Comparison of ENCODE assay signal across 21 mouse cellular contexts in genomic region chr11:100817311-100817710, GRCm38 (mm10). TPM values are rescaled to one million over a fixed set of nuclear protein-coding genes. Genes with fewer than 3 reads are reported as not detected.
A peak's percentile ranks its signal among the peaks of the same experiment; 100 is the strongest.
DNase-seq lines count a peak whose midpoint lies in the region; ATAC-seq lines count a peak whose summit lies in the region.
"Had no signal": no experiment of that assay in that cellular context is flagged by ENCODE, and none has a peak within 500 bp of the region (broad histone marks: within the 10 kb centered on the region; RNA-seq: fewer than 3 reads in every experiment).

No protein-coding gene starts in this region.

- 0 out of 2 replicates have a peak overlapping the region, but pooled peaks have one; percentile 40 for H3K27ac ChIP-seq in hindbrain, embryonic 13.5 days
- H3K27ac ChIP-seq in hindbrain, embryonic 16.5 days (ENCODE audit: low read depth, low read length): no peak overlapping the region
- 0 out of 2 replicates have a peak overlapping the region, but pooled peaks have one; percentile 18 for H3K27ac ChIP-seq in neural tube, embryonic 15.5 days (replicated peaks)
- peak overlapping the region; percentile 20; the same call in 1 of the 2 replicates for H3K27ac ChIP-seq in liver, embryonic 16.5 days (ENCODE audit: low read length)
- H3K27ac ChIP-seq: embryonic facial prominence, embryonic 15.5 days; heart, embryonic 15.5 days; kidney, embryonic 15.5 days; midbrain, embryonic 12.5 days; neural tube, embryonic 12.5 days had no signal

- H3K27me3 ChIP-seq in hindbrain, embryonic 13.5 days: no peaks in the 10 kb centered on the region
- no peaks in the 10 kb centered on the region for H3K27me3 ChIP-seq in hindbrain, embryonic 16.5 days (replicated peaks; ENCODE audit: control insufficient read depth, insufficient read depth, low read length)
- H3K27me3 ChIP-seq in neural tube, embryonic 15.5 days (replicated peaks): no peaks in the 10 kb centered on the region
- H3K27me3 ChIP-seq in liver, embryonic 16.5 days (ENCODE audit: control insufficient read depth, insufficient read depth, low read depth, low read length): no peaks in the 10 kb centered on the region
- H3K27me3 ChIP-seq: embryonic facial prominence, embryonic 15.5 days; heart, embryonic 15.5 days; kidney, embryonic 15.5 days; midbrain, embryonic 12.5 days; neural tube, embryonic 12.5 days had no signal

- H3K9ac ChIP-seq in hindbrain, embryonic 13.5 days: no peak overlapping the region
- no peak overlapping the region for H3K9ac ChIP-seq in hindbrain, embryonic 16.5 days (ENCODE audit: low read depth, low read length)
- H3K9ac ChIP-seq in neural tube, embryonic 15.5 days (replicated peaks): no peak overlapping the region
- H3K9ac ChIP-seq in liver, embryonic 16.5 days (ENCODE audit: low read depth, low read length): no peak overlapping the region
- H3K9ac ChIP-seq: embryonic facial prominence, embryonic 15.5 days; heart, embryonic 15.5 days; kidney, embryonic 15.5 days; midbrain, embryonic 12.5 days; neural tube, embryonic 12.5 days had no signal

- DNase-seq in neural tube, embryonic 10.5 days (ENCODE audit: extremely low spot score, low spot score): no peak
- DNase-seq in cerebellum, adult 9-10 months: peak; percentile 88
- DNase-seq in urinary bladder, postnatal 25 days (ENCODE audit: low spot score): no peak
- DNase-seq in urinary bladder, postnatal 4 days (ENCODE audit: low spot score in 2 of 2): no peak
- DNase-seq: gastrocnemius, postnatal 14 days; heart, adult 18-20 months; kidney, postnatal 4 days; spleen, adult 18-20 months had no signal

- no peak overlapping the region for H3K4me3 ChIP-seq in hindbrain, embryonic 13.5 days
- no peak overlapping the region for H3K4me3 ChIP-seq in hindbrain, embryonic 16.5 days (ENCODE audit: low read length)
- no peak overlapping the region for H3K4me3 ChIP-seq in neural tube, embryonic 15.5 days (replicated peaks)
- H3K4me3 ChIP-seq in liver, embryonic 16.5 days (ENCODE audit: low read depth, low read length): no peak overlapping the region
- H3K4me3 ChIP-seq: embryonic facial prominence, embryonic 15.5 days; heart, embryonic 15.5 days; kidney, embryonic 15.5 days; midbrain, embryonic 12.5 days; neural tube, embryonic 12.5 days had no signal

- no peaks in the 10 kb centered on the region for H3K9me3 ChIP-seq in hindbrain, embryonic 13.5 days
- H3K9me3 ChIP-seq in hindbrain, embryonic 16.5 days (ENCODE audit: control insufficient read depth, low read length): no peaks in the 10 kb centered on the region
- no peaks in the 10 kb centered on the region for H3K9me3 ChIP-seq in neural tube, embryonic 15.5 days (replicated peaks)
- no peaks in the 10 kb centered on the region for H3K9me3 ChIP-seq in liver, embryonic 16.5 days (replicated peaks; ENCODE audit: control insufficient read depth, low read length)
- H3K9me3 ChIP-seq: embryonic facial prominence, embryonic 15.5 days; heart, embryonic 15.5 days; kidney, embryonic 15.5 days; midbrain, embryonic 12.5 days; neural tube, embryonic 12.5 days had no signal

- peaks cover 12% of the 10 kb centered on the region for H3K4me1 ChIP-seq in hindbrain, embryonic 13.5 days (replicated peaks)
- H3K4me1 ChIP-seq in hindbrain, embryonic 16.5 days (ENCODE audit: control insufficient read depth, insufficient read depth, low read depth, low read length): peaks cover 2% of the 10 kb centered on the region
- H3K4me1 ChIP-seq in neural tube, embryonic 15.5 days: peaks cover 23% of the 10 kb centered on the region
- H3K4me1 ChIP-seq in liver, embryonic 16.5 days (ENCODE audit: control insufficient read depth, low read depth, low read length): peaks cover 59% of the 10 kb centered on the region

- H3K4me2 ChIP-seq in hindbrain, embryonic 13.5 days: no peak overlapping the region
- H3K4me2 ChIP-seq in hindbrain, embryonic 16.5 days (ENCODE audit: low read length): no peak overlapping the region
- H3K4me2 ChIP-seq in neural tube, embryonic 15.5 days: no peak overlapping the region
- no peak overlapping the region for H3K4me2 ChIP-seq in liver, embryonic 16.5 days (ENCODE audit: low read depth, low read length)
- H3K4me2 ChIP-seq: embryonic facial prominence, embryonic 15.5 days; heart, embryonic 15.5 days; kidney, embryonic 15.5 days; midbrain, embryonic 12.5 days; neural tube, embryonic 12.5 days had no signal

- WGBS in hindbrain, embryonic 13.5 days: 61% methylated on average over 9 of the region's 9 CpGs
- WGBS in hindbrain, embryonic 16.5 days: 58% methylated on average over 9 of the region's 9 CpGs
- 37% methylated on average over 9 of the region's 9 CpGs for WGBS in neural tube, embryonic 15.5 days
- WGBS in liver, embryonic 16.5 days (ENCODE audit: insufficient replicate concordance): 60% methylated on average over 9 of the region's 9 CpGs

- ATAC-seq in hindbrain, embryonic 13.5 days (ENCODE audit: low FRiP score): no peak
- no peak for ATAC-seq in hindbrain, embryonic 16.5 days
- no peak for ATAC-seq in neural tube, embryonic 15.5 days (ENCODE audit: low FRiP score)
- no peak for ATAC-seq in liver, embryonic 16.5 days (ENCODE audit: low read depth)

- no peaks in the 10 kb centered on the region for H3K36me3 ChIP-seq in hindbrain, embryonic 13.5 days
- H3K36me3 ChIP-seq in hindbrain, embryonic 16.5 days (ENCODE audit: control insufficient read depth, insufficient read depth, low read length): no peaks in the 10 kb centered on the region
- H3K36me3 ChIP-seq in neural tube, embryonic 15.5 days: no peaks in the 10 kb centered on the region
- H3K36me3 ChIP-seq in liver, embryonic 16.5 days (ENCODE audit: control insufficient read depth, insufficient read depth): no peaks in the 10 kb centered on the region
- H3K36me3 ChIP-seq: embryonic facial prominence, embryonic 15.5 days; heart, embryonic 15.5 days; kidney, embryonic 15.5 days; midbrain, embryonic 12.5 days; neural tube, embryonic 12.5 days had no signal

RNA-seq across cellular contexts. Expression of gene Stat5b, which starts 33.2 kb away (rescaled TPM):
- polyA plus RNA-seq in hindbrain, embryonic 13.5 days (2015; fragmentation: Nextera tagmentation; extraction: Ambion mirVana): 14.1 and 15.7 TPM in 2 replicates
- polyA plus RNA-seq in hindbrain, embryonic 16.5 days (2015; fragmentation: Nextera tagmentation; extraction: Ambion mirVana): 15.0 and 18.9 TPM in 2 replicates
- 18.5 and 25.5 TPM in 2 replicates for polyA plus RNA-seq in neural tube, embryonic 15.5 days (2015; fragmentation: Nextera tagmentation; extraction: Ambion mirVana)
- polyA plus RNA-seq in liver, embryonic 16.5 days (2015; fragmentation: Nextera tagmentation; extraction: Ambion mirVana): 21.8 and 22.6 TPM in 2 replicates

RNA-seq across cellular contexts. Expression of gene Stat5a, which starts 41.8 kb away (rescaled TPM):
- 2.1 and 2.3 TPM in 2 replicates for polyA plus RNA-seq in hindbrain, embryonic 13.5 days (2015; fragmentation: Nextera tagmentation; extraction: Ambion mirVana)
- polyA plus RNA-seq in hindbrain, embryonic 16.5 days (2015; fragmentation: Nextera tagmentation; extraction: Ambion mirVana): 1.8 and 2.4 TPM in 2 replicates
- polyA plus RNA-seq in neural tube, embryonic 15.5 days (2015; fragmentation: Nextera tagmentation; extraction: Ambion mirVana): 2.1 and 10.1 TPM in 2 replicates
- 8.1 and 8.3 TPM in 2 replicates for polyA plus RNA-seq in liver, embryonic 16.5 days (2015; fragmentation: Nextera tagmentation; extraction: Ambion mirVana)

RNA-seq across cellular contexts. Expression of gene Ghdc, which starts 46.6 kb away (rescaled TPM):
- polyA plus RNA-seq in hindbrain, embryonic 13.5 days (2015; fragmentation: Nextera tagmentation; extraction: Ambion mirVana): 3.8 and 5.9 TPM in 2 replicates
- 8.2 and 9.6 TPM in 2 replicates for polyA plus RNA-seq in hindbrain, embryonic 16.5 days (2015; fragmentation: Nextera tagmentation; extraction: Ambion mirVana)
- polyA plus RNA-seq in neural tube, embryonic 15.5 days (2015; fragmentation: Nextera tagmentation; extraction: Ambion mirVana): 8.5 and 9.9 TPM in 2 replicates
- polyA plus RNA-seq in liver, embryonic 16.5 days (2015; fragmentation: Nextera tagmentation; extraction: Ambion mirVana): 1.6 and 2.1 TPM in 2 replicates

RNA-seq across cellular contexts. Expression of gene Hcrt, which starts 54.6 kb away (rescaled TPM):
- polyA plus RNA-seq in hindbrain, embryonic 13.5 days (2015; fragmentation: Nextera tagmentation; extraction: Ambion mirVana): 0.42 TPM in 1 of 2 replicates, not detected in the other
- polyA plus RNA-seq in hindbrain, embryonic 16.5 days (2015; fragmentation: Nextera tagmentation; extraction: Ambion mirVana): 0.48 and 0.59 TPM in 2 replicates
- 0.33 and 0.75 TPM in 2 replicates for polyA plus RNA-seq in neural tube, embryonic 15.5 days (2015; fragmentation: Nextera tagmentation; extraction: Ambion mirVana)
- polyA plus RNA-seq in liver, embryonic 16.5 days (2015; fragmentation: Nextera tagmentation; extraction: Ambion mirVana): not detected in 2 replicates
- polyA plus RNA-seq: embryonic facial prominence, embryonic 15.5 days; heart, embryonic 15.5 days; hindbrain, embryonic 11.5 days; intestine, embryonic 14.5 days; kidney, embryonic 15.5 days; limb, embryonic 14.5 days; lung, postnatal 0 days; midbrain, embryonic 12.5 days had no signal

RNA-seq across cellular contexts. Expression of gene Kcnh4, which starts 57.6 kb away (rescaled TPM):
- 7.4 and 7.5 TPM in 2 replicates for polyA plus RNA-seq in hindbrain, embryonic 13.5 days (2015; fragmentation: Nextera tagmentation; extraction: Ambion mirVana)
- polyA plus RNA-seq in hindbrain, embryonic 16.5 days (2015; fragmentation: Nextera tagmentation; extraction: Ambion mirVana): 8.9 and 10.0 TPM in 2 replicates
- polyA plus RNA-seq in neural tube, embryonic 15.5 days (2015; fragmentation: Nextera tagmentation; extraction: Ambion mirVana): 6.0 and 9.0 TPM in 2 replicates
- polyA plus RNA-seq in liver, embryonic 16.5 days (2015; fragmentation: Nextera tagmentation; extraction: Ambion mirVana): not detected in 2 replicates
- polyA plus RNA-seq: heart, embryonic 15.5 days; lung, postnatal 0 days had no signal
